Mouse (Mus musculus) embryonic facial prominence, embryonic 12.5 days (tissue): Measurements from ENCODE around the gene Gm16253. TPM values are rescaled to one million over a fixed set of nuclear protein-coding genes. Genes with fewer than 3 reads are reported as not detected.

Source experiments
- ATAC-seq: fragments of 200-750 bp; cut with Nextera tagmentation; 2 replicates; pipeline ENCODE4 v1.8.0; 2017; ENCODE audit not compliant: insufficient number of reproducible peaks, insufficient read depth, low FRiP score, low TSS enrichment
- H3K27ac ChIP-seq: fragments of 300-500 bp; sonication (generic); 2 replicates; pipeline ENCODE4 v1.5.1; 2016; ENCODE audit warnings: mild to moderate bottlenecking
- H3K27me3 ChIP-seq: fragments of 300-500 bp; sonication (generic); 2 replicates; pipeline ENCODE4 v1.6.1; 2016; ENCODE audit warnings: mild to moderate bottlenecking, moderate library complexity
- H3K36me3 ChIP-seq: fragments of 300-500 bp; sonication (generic); 2 replicates; pipeline ENCODE4 v1.6.1; 2016; ENCODE audit warnings: mild to moderate bottlenecking
- H3K4me1 ChIP-seq: fragments of 300-500 bp; sonication (generic); 2 replicates; pipeline ENCODE4 v1.6.1; 2016
- H3K4me2 ChIP-seq: fragments of 300-500 bp; sonication (generic); replicated peaks from 2 replicates; pipeline ENCODE4 v1.6.1; 2016; ENCODE audit warnings: mild to moderate bottlenecking, moderate library complexity
- H3K4me3 ChIP-seq: fragments of 300-500 bp; sonication (generic); 2 replicates; pipeline ENCODE4 v1.5.1; 2016; ENCODE audit warnings: mild to moderate bottlenecking
- H3K9ac ChIP-seq: fragments of 300-500 bp; sonication (generic); 2 replicates; pipeline ENCODE4 v1.6.1; 2016; ENCODE audit warnings: mild to moderate bottlenecking, moderate library complexity
- H3K9me3 ChIP-seq: fragments of 300-500 bp; sonication (generic); 2 replicates; pipeline ENCODE4 v1.6.1; 2016; ENCODE audit warnings: mild to moderate bottlenecking, moderate library complexity
- WGBS: fragments of 180-500 bp; shearing (Covaris S2); methylation state at CpG from one replicate; pipeline ENCODE4 v1.1.7; 2016; 5-methylcytosine and 5-hydroxymethylcytosine counted together
- polyA plus RNA-seq: library from polyadenylated mRNA; unstranded; fragments of >200 nt; fragmentation: Nextera tagmentation; extraction: Ambion mirVana; gene quantifications from 2 replicates; pipeline ENCODE4 v1.2.1, GENCODE M21; 2016

Gm16253 gene
- polyA plus RNA-seq, 1 experiment from 2014 or later, result 2.1 TPM

GRCm38 (mm10) chr3:96558159-96558558 lies 18.6 kb upstream of the Gm16253 start:
- Histone ChIP-seq H3K9me3 (no peaks in the 10 kb centered on the region), H3K4me2 (peak overlapping the region; percentile 79), H3K4me1 (peaks cover 42% of the 10 kb centered on the region), H3K27me3 (no peaks in the 10 kb centered on the region), H3K36me3 (peaks cover 21% of the 10 kb centered on the region), H3K9ac (peak overlapping the region; percentile 81), H3K4me3 (peak overlapping the region; percentile 79), H3K27ac (peak overlapping the region; percentile 91)
- WGBS, result under 1% methylated on average over 17 of the region's 17 CpGs
- peak; percentile 13; the same call in 1 of the 2 replicates for ATAC-seq

DNA sequence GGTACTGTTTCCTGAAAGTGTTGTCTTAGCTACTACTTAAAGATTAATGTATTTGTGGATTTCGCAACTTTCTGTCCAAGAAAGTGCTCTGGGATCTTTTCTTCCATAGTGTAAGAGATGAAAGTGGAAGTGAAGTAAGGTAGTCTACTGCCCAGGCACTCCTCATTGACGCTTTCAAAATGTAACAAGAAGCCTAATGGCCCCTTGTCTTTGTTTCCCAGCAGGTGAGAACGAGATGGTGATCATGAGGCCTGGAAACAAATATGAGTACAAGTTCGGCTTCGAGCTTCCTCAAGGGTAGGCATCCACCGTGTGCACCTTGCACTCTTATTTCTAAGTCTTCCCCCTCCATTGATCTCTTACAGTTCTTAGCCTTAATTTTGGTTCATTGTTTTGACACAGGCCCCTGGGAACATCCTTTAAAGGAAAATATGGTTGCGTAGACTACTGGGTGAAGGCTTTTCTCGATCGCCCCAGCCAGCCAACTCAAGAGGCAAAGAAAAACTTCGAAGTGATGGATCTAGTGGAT lies 18.1 kb upstream of the Gm16253 start:
- WGBS, result 47% methylated on average over 10 of the region's 10 CpGs
- ATAC-seq, result no peak
- Histone ChIP-seq H3K4me3 (peak overlapping the region; percentile 79), H3K9ac (peak overlapping the region; percentile 81), H3K4me1 (peaks cover 42% of the 10 kb centered on the region), H3K36me3 (peaks cover 21% of the 10 kb centered on the region), H3K4me2 (peak overlapping the region; percentile 79), H3K27me3 (no peaks in the 10 kb centered on the region), H3K27ac (peak overlapping the region; percentile 91; the same call in 1 of the 2 replicates), H3K9me3 (no peaks in the 10 kb centered on the region)

GRCm38 (mm10) chr3:96559398-96559910 lies 17.3 kb upstream of the Gm16253 start:
- Histone ChIP-seq H3K4me3 (peak overlapping the region; percentile 79), H3K36me3 (peaks cover 21% of the 10 kb centered on the region), H3K9me3 (no peaks in the 10 kb centered on the region), H3K4me2 (peak overlapping the region; percentile 79), H3K9ac (peak overlapping the region; percentile 81), H3K27me3 (no peaks in the 10 kb centered on the region), H3K27ac (no peak overlapping the region), H3K4me1 (peaks cover 44% of the 10 kb centered on the region)
- ATAC-seq, result no peak
- 81% methylated on average over 12 of the region's 12 CpGs for WGBS

GRCm38 (mm10) chr3:96559911-96560850 lies 16.6 kb upstream of the Gm16253 start:
- H3K9me3 ChIP-seq, result no peaks in the 10 kb centered on the region
- no peak overlapping the region for H3K27ac ChIP-seq
- no peaks in the 10 kb centered on the region for H3K27me3 ChIP-seq
- peaks cover 43% of the 10 kb centered on the region for H3K4me1 ChIP-seq
- no peak for ATAC-seq
- peak overlapping the region; percentile 81 for H3K9ac ChIP-seq
- H3K4me3 ChIP-seq, result peak overlapping the region; percentile 79
- H3K36me3 ChIP-seq, result peaks cover 21% of the 10 kb centered on the region
- peak overlapping the region; percentile 79 for H3K4me2 ChIP-seq
- WGBS, result 90% methylated on average over 23 of the region's 23 CpGs

GRCm38 (mm10) chr3:96560881-96561668 lies 15.7 kb upstream of the Gm16253 start:
- WGBS, result 90% methylated on average over 9 of the region's 9 CpGs
- H3K9me3 ChIP-seq, result no peaks in the 10 kb centered on the region
- H3K27ac ChIP-seq, result no peak overlapping the region
- H3K36me3 ChIP-seq, result peaks cover 21% of the 10 kb centered on the region
- no peaks in the 10 kb centered on the region for H3K27me3 ChIP-seq
- no peak overlapping the region for H3K9ac ChIP-seq
- no peak for ATAC-seq
- peak overlapping the region; percentile 79 for H3K4me3 ChIP-seq
- peak overlapping the region; percentile 79 for H3K4me2 ChIP-seq
- H3K4me1 ChIP-seq, result peaks cover 36% of the 10 kb centered on the region

DNA sequence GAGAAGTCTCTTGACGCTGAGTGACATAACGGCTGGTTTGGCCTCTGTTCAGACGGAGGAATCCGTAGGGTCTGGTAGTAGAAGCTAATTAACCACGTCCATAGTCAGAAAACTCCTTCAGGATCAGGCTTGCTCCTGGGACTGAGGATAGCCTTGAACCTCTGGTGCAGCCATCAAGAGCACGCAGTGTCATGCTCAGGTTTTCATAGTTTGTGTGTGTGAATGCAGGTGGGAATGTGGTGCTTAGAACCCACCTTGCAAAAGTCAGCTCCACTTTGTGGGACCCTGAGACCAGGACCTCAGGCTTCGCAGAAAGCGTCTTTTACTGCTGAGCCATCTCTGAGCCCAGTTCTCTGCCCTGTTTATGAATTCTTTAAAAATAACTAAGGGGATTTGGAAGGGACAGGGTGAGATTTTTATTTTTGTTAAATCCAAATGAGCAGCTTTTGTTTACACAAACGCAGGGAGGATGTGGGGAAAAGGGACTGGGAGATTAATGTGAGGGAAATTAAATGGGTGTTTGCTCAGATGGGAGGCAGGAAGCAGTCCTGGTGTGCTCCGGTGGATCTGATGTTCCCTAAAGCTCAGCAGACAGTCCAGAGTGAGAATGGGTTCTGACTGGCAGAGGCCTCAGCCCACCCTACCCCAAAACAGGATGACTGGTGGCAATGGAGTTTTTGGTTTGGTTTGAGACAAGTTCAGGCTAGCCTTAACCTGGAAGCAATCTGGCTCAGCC lies 14.7 kb upstream of the Gm16253 start:
- no peak overlapping the region for H3K4me2 ChIP-seq
- WGBS, result 57% methylated on average over 10 of the region's 10 CpGs
- H3K27ac ChIP-seq, result peak overlapping the region; percentile 38; the same call in 1 of the 2 replicates
- no peaks in the 10 kb centered on the region for H3K9me3 ChIP-seq
- H3K27me3 ChIP-seq, result no peaks in the 10 kb centered on the region
- H3K36me3 ChIP-seq, result peaks cover 21% of the 10 kb centered on the region
- peaks cover 27% of the 10 kb centered on the region for H3K4me1 ChIP-seq
- no peak overlapping the region for H3K4me3 ChIP-seq
- no peak overlapping the region for H3K9ac ChIP-seq
- ATAC-seq, result no peak

DNA sequence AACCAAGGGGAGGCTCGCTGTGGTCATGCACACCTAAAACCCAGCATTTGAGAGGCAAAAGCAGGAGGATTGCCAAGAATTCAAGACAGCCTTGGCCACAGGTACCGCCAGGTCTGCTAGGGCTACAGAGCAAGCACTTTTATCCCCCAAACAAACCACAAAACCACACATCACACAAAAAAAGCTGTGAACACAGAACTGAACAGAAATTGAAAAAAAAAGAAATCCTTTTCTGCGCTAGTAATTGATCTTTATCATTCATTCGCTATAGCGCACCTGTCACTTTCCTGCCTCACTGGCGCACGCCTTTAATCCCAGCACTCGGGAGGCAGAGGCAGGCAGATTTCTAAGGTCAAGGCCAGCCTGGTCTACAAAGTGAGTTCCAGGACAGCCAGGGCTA lies 13.5 kb upstream of the Gm16253 start:
- no peak for ATAC-seq
- Histone ChIP-seq H3K27ac (no peak overlapping the region), H3K9ac (no peak overlapping the region), H3K27me3 (no peaks in the 10 kb centered on the region), H3K9me3 (no peaks in the 10 kb centered on the region), H3K36me3 (peaks cover 21% of the 10 kb centered on the region), H3K4me2 (no peak overlapping the region), H3K4me1 (peaks cover 27% of the 10 kb centered on the region), H3K4me3 (no peak overlapping the region)
- 92% methylated on average over 8 of the region's 8 CpGs for WGBS

DNA sequence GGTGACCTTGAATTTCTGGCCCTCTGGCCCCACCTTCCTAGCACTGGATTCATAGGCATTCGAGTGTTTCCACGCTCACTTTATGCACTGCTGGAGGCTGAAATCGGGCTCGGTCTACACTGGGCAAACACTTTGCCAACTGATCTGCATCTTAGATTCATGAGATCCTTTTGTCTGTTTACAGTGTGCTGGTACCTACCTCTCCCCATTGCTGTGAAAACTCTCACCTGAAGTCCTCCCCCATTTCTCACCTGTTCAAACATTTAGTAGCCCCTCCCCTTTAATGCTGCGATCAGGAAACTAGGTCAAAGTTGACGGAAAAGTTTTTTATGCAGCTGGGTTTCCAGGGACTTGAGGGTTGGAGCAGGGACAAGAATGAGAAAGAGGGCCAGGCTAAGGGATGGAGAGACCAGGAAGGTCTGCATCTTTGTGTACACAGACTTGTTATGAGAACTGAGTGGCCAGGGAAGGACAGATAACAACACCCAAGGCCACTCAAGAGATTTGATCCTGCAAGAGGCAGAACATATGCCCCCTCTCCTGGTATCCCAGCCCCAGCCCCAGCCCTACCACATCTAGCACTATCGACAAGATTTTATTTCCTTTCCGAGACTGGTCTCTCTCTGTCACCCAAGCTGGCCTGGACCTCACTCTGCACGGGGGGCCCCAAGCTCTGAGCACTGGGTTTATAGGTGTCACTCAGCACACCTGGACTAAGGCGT lies 12.7 kb upstream of the Gm16253 start:
- Histone ChIP-seq H3K9me3 (no peaks in the 10 kb centered on the region), H3K9ac (no peak overlapping the region), H3K27me3 (no peaks in the 10 kb centered on the region), H3K4me3 (no peak overlapping the region), H3K4me1 (peaks cover 25% of the 10 kb centered on the region), H3K4me2 (0 out of 2 replicates have a peak overlapping the region, but pooled peaks have one; percentile 7), H3K27ac (peak overlapping the region; percentile 50; the same call in 1 of the 2 replicates), H3K36me3 (peaks cover 21% of the 10 kb centered on the region)
- no peak for ATAC-seq
- WGBS, result 66% methylated on average over 10 of the region's 10 CpGs

DNA sequence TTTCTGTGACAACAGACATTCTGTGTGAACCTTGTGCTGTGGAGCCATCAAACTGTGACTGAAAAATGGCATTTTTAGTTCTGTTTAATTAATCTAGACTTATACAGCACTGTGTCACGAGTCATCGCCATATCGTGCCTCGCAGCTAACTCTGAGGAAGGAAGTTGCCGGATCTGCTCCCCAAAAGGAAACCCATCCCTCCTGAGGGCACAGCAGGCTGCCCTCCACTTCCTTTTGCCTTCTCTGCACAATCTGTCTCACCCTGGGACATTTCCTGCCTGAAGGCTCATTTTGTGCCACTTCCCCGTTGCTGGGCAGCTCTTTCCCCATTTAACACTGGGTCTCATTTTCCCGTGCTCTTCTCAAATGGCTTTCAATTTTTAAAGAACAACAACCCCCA lies 12.2 kb upstream of the Gm16253 start:
- ATAC-seq, result no peak
- H3K9me3 ChIP-seq, result no peaks in the 10 kb centered on the region
- peaks cover 20% of the 10 kb centered on the region for H3K4me1 ChIP-seq
- H3K9ac ChIP-seq, result no peak overlapping the region
- peaks cover 19% of the 10 kb centered on the region for H3K36me3 ChIP-seq
- 36% methylated on average over 7 of the region's 7 CpGs for WGBS
- 0 out of 2 replicates have a peak overlapping the region, but pooled peaks have one; percentile 7 for H3K4me2 ChIP-seq
- H3K4me3 ChIP-seq, result no peak overlapping the region
- no peaks in the 10 kb centered on the region for H3K27me3 ChIP-seq
- peak overlapping the region; percentile 50; the same call in 1 of the 2 replicates for H3K27ac ChIP-seq

DNA sequence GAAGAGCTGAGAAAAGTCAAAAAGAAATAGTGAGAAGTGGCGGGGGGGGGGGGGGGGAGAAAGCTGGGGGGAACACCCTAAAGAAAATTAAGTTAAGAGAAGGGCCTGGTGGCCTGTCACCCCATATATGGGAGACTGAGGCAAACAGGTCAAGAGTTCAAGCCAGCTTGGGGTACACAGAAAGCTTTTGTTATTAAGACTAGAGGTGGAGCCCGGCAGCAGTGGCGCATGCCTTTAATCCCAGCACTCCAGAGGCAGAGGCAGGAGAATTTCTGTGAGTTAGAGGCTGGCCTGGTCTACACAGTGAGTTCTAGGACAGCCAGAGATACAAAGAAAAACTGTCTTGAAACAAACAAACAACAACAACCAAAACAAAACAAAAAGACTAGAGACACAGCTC lies 11.7 kb upstream of the Gm16253 start:
- Histone ChIP-seq H3K27me3 (no peaks in the 10 kb centered on the region), H3K9me3 (no peaks in the 10 kb centered on the region), H3K9ac (no peak overlapping the region), H3K36me3 (peaks cover 14% of the 10 kb centered on the region), H3K4me2 (no peak overlapping the region), H3K27ac (peak overlapping the region; percentile 37; the same call in 1 of the 2 replicates), H3K4me3 (no peak overlapping the region), H3K4me1 (peaks cover 15% of the 10 kb centered on the region)
- no peak for ATAC-seq
- 93% methylated on average over 2 of the region's 3 CpGs for WGBS
